Mouse (Mus musculus) gastrocnemius, postnatal 4 days (tissue): ENCODE data around the gene Morc4. TPM values are rescaled to one million over a fixed set of nuclear protein-coding genes. Genes with fewer than 3 reads are reported as not detected.

Experiments
- total RNA-seq, 2 experiments: library from RNA; stranded (reverse); gene quantifications; 2 replicates each; pipeline ENCODE4 v1.2.3; 2021

Gene Morc4
- total RNA-seq, 2 experiments from 2014 or later = 35.4 to 35.6 TPM

Other genes with a start within 250 kb of the Morc4 start
- 10 to 100 TPM in 1 of 2 experiments, 1 to 10 TPM in 1; 6.8 to 10.0 TPM for gene Tbc1d8b, start 186.7 kb downstream of the Morc4 start, total RNA-seq
- not detected for gene Gm15013, start 157.2 kb downstream of the Morc4 start, total RNA-seq
- 1 to 10 TPM; 2.8 to 3.7 TPM for gene Ripply1, start 89.3 kb downstream of the Morc4 start, total RNA-seq
- gene Cldn2, start 70.8 kb downstream of the Morc4 start, total RNA-seq = 1 to 10 TPM; 2.5 to 2.8 TPM
- 1 to 10 TPM; 7.9 to 8.3 TPM for gene Rbm41, start 126.9 kb upstream of the Morc4 start, total RNA-seq
- under 1 TPM; 0.18 to 0.71 TPM for gene Nup62cl, start 191.0 kb upstream of the Morc4 start, total RNA-seq
- gene Pih1h3b, start 191.2 kb upstream of the Morc4 start, total RNA-seq = not detected